Mouse (Mus musculus) granulocyte monocyte progenitor cell, adult 5-6 weeks (primary cell): Measurements from ENCODE around the gene Tuba3b. TPM values are rescaled to one million over a fixed set of nuclear protein-coding genes. Genes with fewer than 3 reads are reported as not detected.
A peak's percentile ranks its signal among the peaks of the same experiment; 100 is the strongest.

Source experiments
- ATAC-seq: replicated peaks from 2 replicates; pipeline ENCODE4 v1.8.0; 2016; ENCODE audit warnings: mild to moderate bottlenecking, moderate TSS enrichment, inconsistent platforms; ENCODE audit not compliant: poor library complexity, severe bottlenecking
- total RNA-seq, 2 experiments: library from RNA; stranded (forward) in 1 of 2; stranded (reverse) in 1 of 2; fragments of 200-712, 200-1000 nt in 1 of 2; fragments of >200 nt in 1 of 2; fragmentation: Nextera tagmentation in 1 of 2; gene quantifications; 2 replicates each; pipeline ENCODE4 v1.2.3; 2014 to 2017

Tuba3b gene
- not detected in 2 replicates for total RNA-seq (2014; fragmentation: Nextera tagmentation)
- not detected in 2 replicates for total RNA-seq (2017)

- no peak for ATAC-seq
Observed at GRCm38 (mm10) chr6:145615666-145616210, at the start of gene Tuba3b. Gene Tuba3b (plus strand): TSS chr6:145615757.

- no peak for ATAC-seq
Observed at GRCm38 (mm10) chr6:145567296-145567695, 48.3 kb upstream of the Tuba3b start.

- no peak for ATAC-seq
Observed at GRCm38 (mm10) chr6:145567832-145568231, 47.7 kb upstream of the Tuba3b start.

- ATAC-seq = no peak
Observed at GRCm38 (mm10) chr6:145568701-145569100, 46.9 kb upstream of the Tuba3b start.

GRCm38 (mm10) chr6:145573250-145574013 lies 42.1 kb upstream of the Tuba3b start:
- ATAC-seq = peak; percentile 22; the same call in 1 of the 2 replicates

GRCm38 (mm10) chr6:145576762-145577161 lies 38.8 kb upstream of the Tuba3b start:
- ATAC-seq = no peak

- ATAC-seq = no peak
Observed at GRCm38 (mm10) chr6:145578457-145579185, 36.9 kb upstream of the Tuba3b start.

- ATAC-seq = no peak
Observed at GRCm38 (mm10) chr6:145579761-145580160, 35.8 kb upstream of the Tuba3b start.

GRCm38 (mm10) chr6:145581366-145582170 lies 34.0 kb upstream of the Tuba3b start:
- 0 out of 2 replicates have a peak, but pooled peaks have one; percentile 5 for ATAC-seq

GRCm38 (mm10) chr6:145585052-145585973 lies 30.2 kb upstream of the Tuba3b start:
- no peak for ATAC-seq

GRCm38 (mm10) chr6:145590501-145591293 lies 24.9 kb upstream of the Tuba3b start:
- ATAC-seq = no peak

GRCm38 (mm10) chr6:145591578-145591977 lies 24.0 kb upstream of the Tuba3b start:
- ATAC-seq = no peak

- no peak for ATAC-seq
Observed at GRCm38 (mm10) chr6:145592036-145592435, 23.5 kb upstream of the Tuba3b start.

- no peak for ATAC-seq
Observed at GRCm38 (mm10) chr6:145592531-145592998, 23.0 kb upstream of the Tuba3b start.

GRCm38 (mm10) chr6:145593991-145594390 lies 21.6 kb upstream of the Tuba3b start:
- ATAC-seq = no peak

- ATAC-seq = no peak
Observed at GRCm38 (mm10) chr6:145595905-145596304, 19.7 kb upstream of the Tuba3b start.

GRCm38 (mm10) chr6:145598794-145599555 lies 16.6 kb upstream of the Tuba3b start:
- ATAC-seq = peak; percentile 63

- ATAC-seq = no peak
Observed at GRCm38 (mm10) chr6:145604126-145604525, 11.4 kb upstream of the Tuba3b start.
